ENCODE assay signal across 12 mouse cellular contexts in genomic region chr17:30910866-30911731, GRCm38 (mm10). TPM values are rescaled to one million over a fixed set of nuclear protein-coding genes. Genes with fewer than 3 reads are reported as not detected.
DNase-seq lines count a peak whose midpoint lies in the region; ATAC-seq and TF ChIP-seq lines count a peak whose summit lies in the region.
"Had no signal": no experiment of that assay in that cellular context is flagged by ENCODE, and none has a peak within 500 bp of the region (broad histone marks: within the 10 kb centered on the region; RNA-seq: fewer than 3 reads in every experiment).

No protein-coding gene starts in this region.

- TF ChIP-seq POLR2A in lung, adult 2 months (IDR thresholded peaks at IDR 0.05; ENCODE audit: borderline replicate concordance, extremely low read depth, low read depth, low read length) = no peak

- TF ChIP-seq CTCF in lung, adult 2 months (IDR thresholded peaks at IDR 0.05; ENCODE audit: insufficient read depth, low read length) = no peak

- 71% methylated on average over 27 of the region's 27 CpGs for WGBS in embryonic facial prominence, embryonic 14.5 days
- 89% methylated on average over 27 of the region's 27 CpGs for WGBS in embryonic facial prominence, embryonic 10.5 days
- 57% methylated on average over 27 of the region's 27 CpGs for WGBS in lung, adult 2 months

- H3K27me3 ChIP-seq in embryonic facial prominence, embryonic 14.5 days (replicated peaks; ENCODE audit: control insufficient read depth, insufficient read depth, low read length) = no peaks in the 10 kb centered on the region
- no peaks in the 10 kb centered on the region for H3K27me3 ChIP-seq in embryonic facial prominence, embryonic 10.5 days (replicated peaks; ENCODE audit: low read depth, poor library complexity, severe bottlenecking)
- H3K27me3 ChIP-seq: embryonic facial prominence, embryonic 15.5 days; lung, embryonic 15.5 days had no signal

- H3K4me1 ChIP-seq in embryonic facial prominence, embryonic 14.5 days (ENCODE audit: control insufficient read depth, insufficient read depth, low read length) = no peaks in the 10 kb centered on the region
- peaks cover 8% of the 10 kb centered on the region; the same call in 1 of the 2 replicates for H3K4me1 ChIP-seq in embryonic facial prominence, embryonic 10.5 days
- no peaks in the 10 kb centered on the region for H3K4me1 ChIP-seq in lung, adult 2 months (ENCODE audit: control insufficient read depth, insufficient read depth, low read length)
- H3K4me1 ChIP-seq: embryonic facial prominence, embryonic 15.5 days; lung, embryonic 15.5 days had no signal

- peak; percentile 20 for DNase-seq in embryonic facial prominence, embryonic 14.5 days (ENCODE audit: low spot score)
- no peak for DNase-seq in embryonic facial prominence, embryonic 10.5 days (ENCODE audit: low spot score)
- peak; percentile 15 to 19 for DNase-seq in lung, adult 18-20 months
- no peak for DNase-seq in lung, adult 2 months
- peak; percentile 82 for DNase-seq in adrenal gland, postnatal 14 days
- peak; percentile 39 for DNase-seq in mesoderm, embryonic 11.5 days (ENCODE audit: low read depth, low spot score)
- no peak for DNase-seq in testis, postnatal 10 days (ENCODE audit: low spot score)

- H3K36me3 ChIP-seq in embryonic facial prominence, embryonic 14.5 days (ENCODE audit: control insufficient read depth, insufficient read depth, low read length) = no peaks in the 10 kb centered on the region
- no peaks in the 10 kb centered on the region for H3K36me3 ChIP-seq in embryonic facial prominence, embryonic 10.5 days (replicated peaks)
- H3K36me3 ChIP-seq: embryonic facial prominence, embryonic 15.5 days; heart, embryonic 13.5 days; lung, embryonic 15.5 days had no signal

- no peak overlapping the region for H3K9ac ChIP-seq in embryonic facial prominence, embryonic 14.5 days (ENCODE audit: low read depth, low read length)
- H3K9ac ChIP-seq: embryonic facial prominence, embryonic 15.5 days; heart, embryonic 13.5 days; lung, embryonic 15.5 days had no signal

- ATAC-seq in embryonic facial prominence, embryonic 14.5 days (ENCODE audit: low read depth) = no peak
- ATAC-seq in frontal cortex, adult (ENCODE audit: low TSS enrichment) = no peak

- H3K9me3 ChIP-seq in embryonic facial prominence, embryonic 14.5 days (ENCODE audit: control insufficient read depth, low read length) = no peaks in the 10 kb centered on the region
- H3K9me3 ChIP-seq in embryonic facial prominence, embryonic 10.5 days = no peaks in the 10 kb centered on the region
- H3K9me3 ChIP-seq: embryonic facial prominence, embryonic 15.5 days; heart, embryonic 13.5 days; lung, embryonic 15.5 days had no signal

- no peak overlapping the region for H3K4me3 ChIP-seq in embryonic facial prominence, embryonic 14.5 days (ENCODE audit: low read depth, low read length)
- H3K4me3 ChIP-seq in embryonic facial prominence, embryonic 10.5 days = no peak overlapping the region
- H3K4me3 ChIP-seq in lung, adult 2 months (replicated peaks; ENCODE audit: extremely low read depth, low read depth, low read length) = no peak overlapping the region
- H3K4me3 ChIP-seq: embryonic facial prominence, embryonic 15.5 days; heart, embryonic 13.5 days; layer of hippocampus, adult 2 months; lung, embryonic 15.5 days had no signal

- H3K4me2 ChIP-seq in embryonic facial prominence, embryonic 14.5 days (ENCODE audit: low read depth, low read length) = no peak overlapping the region
- H3K4me2 ChIP-seq: embryonic facial prominence, embryonic 15.5 days; heart, embryonic 13.5 days; lung, embryonic 15.5 days had no signal

- H3K27ac ChIP-seq in embryonic facial prominence, embryonic 14.5 days (replicated peaks; ENCODE audit: low read depth, low read length) = no peak overlapping the region
- H3K27ac ChIP-seq in embryonic facial prominence, embryonic 10.5 days (replicated peaks) = no peak overlapping the region
- H3K27ac ChIP-seq: embryonic facial prominence, embryonic 15.5 days; heart, embryonic 13.5 days; layer of hippocampus, adult 2 months; lung, embryonic 15.5 days had no signal

RNA-seq across cellular contexts. Expression of gene Glp1r, which starts 9.5 kb away (rescaled TPM):
- polyA plus RNA-seq in embryonic facial prominence, embryonic 14.5 days (2014; fragmentation: Nextera tagmentation; extraction: Ambion mirVana) = 0.11 and 0.18 TPM in 2 replicates
- 0.03 and 0.04 TPM in 2 replicates for polyA plus RNA-seq in embryonic facial prominence, embryonic 10.5 days (2016; fragmentation: Nextera tagmentation; extraction: Ambion mirVana)
- polyA plus RNA-seq in lung, adult 2 months (2012; rRNA removed) = 43.6 and 54.1 TPM in 2 replicates
- 0.19 and 0.26 TPM in 2 replicates for total RNA-seq in adrenal gland, postnatal 14 days (2021)

RNA-seq across cellular contexts. Expression of gene Umodl1, which starts 43.3 kb away (rescaled TPM):
- 0.43 and 0.65 TPM in 2 replicates for polyA plus RNA-seq in embryonic facial prominence, embryonic 14.5 days (2014; fragmentation: Nextera tagmentation; extraction: Ambion mirVana)
- 0.13 and 0.19 TPM in 2 replicates for polyA plus RNA-seq in embryonic facial prominence, embryonic 10.5 days (2016; fragmentation: Nextera tagmentation; extraction: Ambion mirVana)
- 0.02 TPM in 1 of 2 replicates, not detected in the other for polyA plus RNA-seq in lung, adult 2 months (2012; rRNA removed)
- total RNA-seq in adrenal gland, postnatal 14 days (2021) = 0.11 and 0.63 TPM in 2 replicates

Comparison
In these comparisons a context has a peak if more than half of its experiments do, and no peak if none do; other contexts are left out.
1. DNase-seq: peak in embryonic facial prominence, embryonic 14.5 days (single experiment), lung, adult 18-20 months (2 of 2), adrenal gland, postnatal 14 days (single experiment) and mesoderm, embryonic 11.5 days (single experiment); none in embryonic facial prominence, embryonic 10.5 days (single experiment), lung, adult 2 months (single experiment) and testis, postnatal 10 days (single experiment).
2. RNA of gene Glp1r, which starts 9.5 kb away (polyA plus RNA-seq): 43.6 to 54.1 TPM in lung, adult 2 months; 0.11 to 0.18 TPM in embryonic facial prominence, embryonic 14.5 days and 0.03 to 0.04 TPM in embryonic facial prominence, embryonic 10.5 days; every median in the first group is over 10 times any median in the second.